Mouse (Mus musculus): ENCODE data around the gene Gipc1.

GRCm38 (mm10) chr8:83679866-83680265, 27.4 kb downstream of the Gipc1 start:
- TF ChIP-seq CTCF (IDR thresholded peaks at IDR 0.05; ENCODE audit: low read depth, low read length) (no peak), POLR2A (IDR thresholded peaks at IDR 0.05; ENCODE audit: insufficient read depth, low read length) (no peak), EP300 (IDR thresholded peaks at IDR 0.05; ENCODE audit: insufficient read depth, low read depth, low read length) (no peak)

Measured in ES-Bruce4 (cell line).